8 mouse cellular contexts compared by ENCODE assay signal in genomic region chr11:69758478-69758970, GRCm38 (mm10). TPM values are rescaled to one million over a fixed set of nuclear protein-coding genes. Genes with fewer than 3 reads are reported as not detected.
DNase-seq lines count a peak whose midpoint lies in the region; ATAC-seq and TF ChIP-seq lines count a peak whose summit lies in the region.

Gene Polr2a (minus strand): TSS chr11:69758637.

- DNase-seq in G1E (ENCODE audit: low spot score): peak; percentile 84
- DNase-seq in cerebellum, adult 18-20 months: peak; percentile 95 to 98
- DNase-seq in forebrain, postnatal 0 days: peak; percentile 100
- peak; percentile 99 for DNase-seq in heart, postnatal 4 days
- DNase-seq in layer of hippocampus, adult 8-10 months (ENCODE audit: low spot score in 2 of 2): peak; percentile 96 to 98
- peak; percentile 95 for DNase-seq in ovary, adult 18-20 months (ENCODE audit: low spot score)
- peak; percentile 99 for DNase-seq in thymus, postnatal 0 days (ENCODE audit: low spot score)

- peak; percentile 74 for ATAC-seq in G1E (ENCODE audit: extremely low read depth, insufficient number of reproducible peaks, low FRiP score, poor library complexity, severe bottlenecking)
- ATAC-seq in forebrain, postnatal 0 days: peak; percentile 95
- peak; percentile 97 for ATAC-seq in lung, embryonic 15.5 days (ENCODE audit: borderline replicate concordance, extremely low read depth, low FRiP score, low TSS enrichment)

- H3K4me1 ChIP-seq in G1E (ENCODE audit: insufficient read depth, low read depth, low read length): peaks cover 56% of the 10 kb centered on the region
- H3K4me1 ChIP-seq in forebrain, postnatal 0 days (ENCODE audit: insufficient read depth): peaks cover 24% of the 10 kb centered on the region
- H3K4me1 ChIP-seq in lung, embryonic 15.5 days: peaks cover 43% of the 10 kb centered on the region

- H3K4me2 ChIP-seq in forebrain, postnatal 0 days (ENCODE audit: low read depth): peak within 1 kb of the TSS; percentile 67
- peak within 1 kb of the TSS; percentile 81 for H3K4me2 ChIP-seq in lung, embryonic 15.5 days

- under 1% methylated on average over 34 of the region's 36 CpGs for WGBS in forebrain, postnatal 0 days
- under 1% methylated on average over 36 of the region's 36 CpGs for WGBS in lung, embryonic 15.5 days

- H3K9me3 ChIP-seq in G1E (replicated peaks): no peaks in the 10 kb centered on the region
- no peaks in the 10 kb centered on the region for H3K9me3 ChIP-seq in forebrain, postnatal 0 days (ENCODE audit: low read length)
- no peaks in the 10 kb centered on the region for H3K9me3 ChIP-seq in lung, embryonic 15.5 days

- peaks cover 9% of the 10 kb centered on the region for H3K36me3 ChIP-seq in G1E (replicated peaks)
- no peaks in the 10 kb centered on the region for H3K36me3 ChIP-seq in forebrain, postnatal 0 days (ENCODE audit: insufficient read depth)
- no peaks in the 10 kb centered on the region for H3K36me3 ChIP-seq in lung, embryonic 15.5 days

- TF ChIP-seq CTCF in G1E (IDR thresholded peaks at IDR 0.05; ENCODE audit: low read depth, low read length): no peak
- no peak; the same call in 1 of the 2 replicates for TF ChIP-seq CTCF in forebrain, postnatal 0 days (IDR thresholded peaks at IDR 0.05; ENCODE audit: low read depth)

- peak within 1 kb of the TSS; percentile 72 for H3K9ac ChIP-seq in forebrain, postnatal 0 days
- H3K9ac ChIP-seq in lung, embryonic 15.5 days: peak within 1 kb of the TSS; percentile 66

- peak within 1 kb of the TSS; percentile 97 for H3K27ac ChIP-seq in forebrain, postnatal 0 days (ENCODE audit: low read depth, low read length)
- peak within 1 kb of the TSS; percentile 99 for H3K27ac ChIP-seq in lung, embryonic 15.5 days

- H3K4me3 ChIP-seq in G1E (ENCODE audit: low read depth, low read length): peak within 1 kb of the TSS; percentile 73
- H3K4me3 ChIP-seq in forebrain, postnatal 0 days (ENCODE audit: low read depth, low read length): peak within 1 kb of the TSS; percentile 58
- peak within 1 kb of the TSS; percentile 46 for H3K4me3 ChIP-seq in lung, embryonic 15.5 days

- H3K27me3 ChIP-seq in G1E (ENCODE audit: insufficient read depth, low read length): no peaks in the 10 kb centered on the region
- H3K27me3 ChIP-seq in forebrain, postnatal 0 days (ENCODE audit: insufficient read depth, low read length): no peaks in the 10 kb centered on the region
- H3K27me3 ChIP-seq in lung, embryonic 15.5 days: no peaks in the 10 kb centered on the region

RNA-seq across cellular contexts. Expression of gene Polr2a, which starts in this region (rescaled TPM):
- 192 and 251 TPM in 2 replicates for total RNA-seq in G1E (2014; fragmentation: Nextera tagmentation)
- 21.3 and 26.2 TPM in 2 replicates for total RNA-seq in G1E (2017)
- polyA plus RNA-seq in G1E (2012): 116 and 119 TPM in 2 replicates
- total RNA-seq in forebrain, postnatal 0 days (2014; rRNA removed): 11.1 and 20.5 TPM in 2 replicates
- polyA plus RNA-seq in forebrain, postnatal 0 days (2015; fragmentation: Nextera tagmentation; extraction: Ambion mirVana): 9.1 and 10.0 TPM in 2 replicates
- total RNA-seq in heart, postnatal 4 days (2021): 10 to 100 TPM; 53.7 TPM
- 10 to 100 TPM; 53.8 to 60.8 (median 59.1) TPM for total RNA-seq in layer of hippocampus, adult 8-10 months (2022)
- 26.7 and 31.6 TPM in 2 replicates for polyA plus RNA-seq in lung, embryonic 15.5 days (2015; fragmentation: Nextera tagmentation; extraction: Ambion mirVana)
- polyA plus RNA-seq in thymus, postnatal 0 days (2015; fragmentation: Nextera tagmentation; extraction: Ambion mirVana): 20.6 and 22.4 TPM in 2 replicates

Comparison
In these comparisons a context has a peak if more than half of its experiments do, and no peak if none do; other contexts are left out.
1. Peak in every context shown above with its lines: DNase-seq, ATAC-seq, H3K4me3 ChIP-seq and H3K27ac ChIP-seq.